11 mouse cellular contexts compared by ENCODE assay signal in genomic region chr7:120844689-120845088, GRCm38 (mm10). TPM values are rescaled to one million over a fixed set of nuclear protein-coding genes. Genes with fewer than 3 reads are reported as not detected.
A peak's percentile ranks its signal among the peaks of the same experiment; 100 is the strongest.
DNase-seq lines count a peak whose midpoint lies in the region; ATAC-seq lines count a peak whose summit lies in the region.
"Had no signal": no experiment of that assay in that cellular context is flagged by ENCODE, and none has a peak within 500 bp of the region (broad histone marks: within the 10 kb centered on the region; RNA-seq: fewer than 3 reads in every experiment).

No protein-coding gene starts in this region.

- H3K27me3 ChIP-seq in heart, embryonic 16.5 days (ENCODE audit: control insufficient read depth, insufficient read depth, low read length) = no peaks in the 10 kb centered on the region
- no peaks in the 10 kb centered on the region for H3K27me3 ChIP-seq in hindbrain, embryonic 16.5 days (replicated peaks; ENCODE audit: control insufficient read depth, insufficient read depth, low read length)
- 0 out of 2 replicates have a peak, but pooled peaks cover 4% of the 10 kb centered on the region for H3K27me3 ChIP-seq in midbrain, embryonic 15.5 days (replicated peaks)

- no peak for DNase-seq in heart, adult 8-10 months (ENCODE audit: low spot score)
- DNase-seq in c-Kit-positive CD71-positive TER-119-positive erythroid progenitor cells, embryonic 14.5 days (ENCODE audit: low spot score) = no peak
- DNase-seq in adrenal gland, postnatal 4 days (ENCODE audit: low spot score in 2 of 2) = no peak
- no peak for DNase-seq in spleen, postnatal 14 days (ENCODE audit: low spot score in 2 of 2)
- DNase-seq: thymus, postnatal 36 days had no signal

- WGBS in heart, embryonic 16.5 days = 55% methylated on average over 9 of the region's 9 CpGs
- 7% methylated on average over 9 of the region's 9 CpGs for WGBS in hindbrain, embryonic 16.5 days
- WGBS in midbrain, embryonic 15.5 days = 7% methylated on average over 9 of the region's 9 CpGs

- H3K4me3 ChIP-seq in heart, embryonic 16.5 days (ENCODE audit: low read length) = peak overlapping the region; percentile 92
- peak overlapping the region; percentile 73; the same call in 1 of the 2 replicates for H3K4me3 ChIP-seq in brown adipose tissue, adult 24 weeks (ENCODE audit: insufficient read depth, low read depth, low read length)
- H3K4me3 ChIP-seq in hindbrain, embryonic 16.5 days (ENCODE audit: low read length) = peak overlapping the region; percentile 66
- peak overlapping the region; percentile 77 for H3K4me3 ChIP-seq in midbrain, embryonic 15.5 days

- peak overlapping the region; percentile 97 for H3K9ac ChIP-seq in heart, embryonic 16.5 days (ENCODE audit: low read length)
- H3K9ac ChIP-seq in hindbrain, embryonic 16.5 days (ENCODE audit: low read depth, low read length) = 0 out of 2 replicates have a peak overlapping the region, but pooled peaks have one; percentile 1
- no peak overlapping the region for H3K9ac ChIP-seq in midbrain, embryonic 15.5 days

- no peaks in the 10 kb centered on the region for H3K9me3 ChIP-seq in heart, embryonic 16.5 days (replicated peaks; ENCODE audit: control insufficient read depth, low read length)
- no peaks in the 10 kb centered on the region for H3K9me3 ChIP-seq in hindbrain, embryonic 16.5 days (ENCODE audit: control insufficient read depth, low read length)
- H3K9me3 ChIP-seq in midbrain, embryonic 15.5 days = no peaks in the 10 kb centered on the region

- H3K27ac ChIP-seq in heart, embryonic 16.5 days (ENCODE audit: low read length) = no peak overlapping the region
- no peak overlapping the region for H3K27ac ChIP-seq in brown adipose tissue, adult 24 weeks (replicated peaks; ENCODE audit: low read depth, low read length)
- no peak overlapping the region for H3K27ac ChIP-seq in hindbrain, embryonic 16.5 days (ENCODE audit: low read depth, low read length)
- H3K27ac ChIP-seq in midbrain, embryonic 15.5 days = no peak overlapping the region

- H3K4me1 ChIP-seq in heart, embryonic 16.5 days (ENCODE audit: control insufficient read depth, insufficient read depth, low read length) = peaks cover 12% of the 10 kb centered on the region
- H3K4me1 ChIP-seq in brown adipose tissue, adult 24 weeks (ENCODE audit: control insufficient read depth, insufficient read depth, insufficient read length, low read length) = peaks cover 6% of the 10 kb centered on the region; the same call in 1 of the 2 replicates
- H3K4me1 ChIP-seq in hindbrain, embryonic 16.5 days (ENCODE audit: control insufficient read depth, insufficient read depth, low read depth, low read length) = peaks cover 15% of the 10 kb centered on the region
- H3K4me1 ChIP-seq in midbrain, embryonic 15.5 days = peaks cover 21% of the 10 kb centered on the region

- ATAC-seq in heart, embryonic 16.5 days (replicated peaks; ENCODE audit: extremely low read depth, insufficient read depth, low FRiP score) = no peak
- ATAC-seq in hindbrain, embryonic 16.5 days = no peak
- ATAC-seq in midbrain, embryonic 15.5 days (replicated peaks) = no peak

- H3K4me2 ChIP-seq in heart, embryonic 16.5 days (ENCODE audit: low read depth, low read length) = peak overlapping the region; percentile 77
- H3K4me2 ChIP-seq in hindbrain, embryonic 16.5 days (ENCODE audit: low read length) = peak overlapping the region; percentile 73
- H3K4me2 ChIP-seq in midbrain, embryonic 15.5 days = peak overlapping the region; percentile 64

- 0 out of 2 replicates have a peak, but pooled peaks cover 2% of the 10 kb centered on the region for H3K36me3 ChIP-seq in heart, embryonic 16.5 days (ENCODE audit: control insufficient read depth, insufficient read depth)
- no peaks in the 10 kb centered on the region for H3K36me3 ChIP-seq in hindbrain, embryonic 16.5 days (ENCODE audit: control insufficient read depth, insufficient read depth, low read length)
- H3K36me3 ChIP-seq in midbrain, embryonic 15.5 days (replicated peaks) = no peaks in the 10 kb centered on the region

RNA-seq across cellular contexts. Expression of gene Eef2k, which starts 2.1 kb away (rescaled TPM):
- 35.8 and 42.5 TPM in 2 replicates for polyA plus RNA-seq in heart, embryonic 16.5 days (2015; fragmentation: Nextera tagmentation; extraction: Ambion mirVana)
- 10 to 100 TPM; 23.0 to 42.1 (median 30.7) TPM for total RNA-seq in heart, adult 8-10 months (2022)
- 3.5 and 5.0 TPM in 2 replicates for polyA plus RNA-seq in brown adipose tissue, adult 24 weeks (2012; ENCODE audit: insufficient read depth, insufficient read length, missing spikeins)
- polyA plus RNA-seq in hindbrain, embryonic 16.5 days (2015; fragmentation: Nextera tagmentation; extraction: Ambion mirVana) = 37.4 and 40.3 TPM in 2 replicates
- polyA plus RNA-seq in midbrain, embryonic 15.5 days (2015; fragmentation: Nextera tagmentation; extraction: Ambion mirVana) = 33.6 and 40.1 TPM in 2 replicates
- 10 to 100 TPM; 53.3 to 54.2 TPM for total RNA-seq in adrenal gland, postnatal 4 days (2021)

RNA-seq across cellular contexts. Expression of gene Gm5737, which starts 32.5 kb away (rescaled TPM):
- polyA plus RNA-seq in heart, embryonic 16.5 days (2015; fragmentation: Nextera tagmentation; extraction: Ambion mirVana) = not detected in 2 replicates
- total RNA-seq in heart, adult 8-10 months (2022) = not detected
- polyA plus RNA-seq in brown adipose tissue, adult 24 weeks (2012; ENCODE audit: insufficient read depth, insufficient read length, missing spikeins) = not detected in 2 replicates
- polyA plus RNA-seq in hindbrain, embryonic 16.5 days (2015; fragmentation: Nextera tagmentation; extraction: Ambion mirVana) = 0.11 and 0.16 TPM in 2 replicates
- 0.17 and 0.22 TPM in 2 replicates for polyA plus RNA-seq in midbrain, embryonic 15.5 days (2015; fragmentation: Nextera tagmentation; extraction: Ambion mirVana)
- not detected for total RNA-seq in adrenal gland, postnatal 4 days (2021)
- total RNA-seq: megakaryocyte-erythroid progenitor cell, adult 5-6 weeks had no signal
- polyA plus RNA-seq: frontal cortex, adult 2 months had no signal
